Mouse (Mus musculus) retina, adult 2 months (tissue): ENCODE measurements around the gene Retreg3.
A peak's percentile ranks its signal among the peaks of the same experiment; 100 is the strongest.

ENCODE experiments used
- DNase-seq: peaks from one replicate; pipeline ENCODE4 v3.0.0-alpha.2; 2012; ENCODE audit warnings: low read depth, low spot score

The Retreg3 gene

DNA sequence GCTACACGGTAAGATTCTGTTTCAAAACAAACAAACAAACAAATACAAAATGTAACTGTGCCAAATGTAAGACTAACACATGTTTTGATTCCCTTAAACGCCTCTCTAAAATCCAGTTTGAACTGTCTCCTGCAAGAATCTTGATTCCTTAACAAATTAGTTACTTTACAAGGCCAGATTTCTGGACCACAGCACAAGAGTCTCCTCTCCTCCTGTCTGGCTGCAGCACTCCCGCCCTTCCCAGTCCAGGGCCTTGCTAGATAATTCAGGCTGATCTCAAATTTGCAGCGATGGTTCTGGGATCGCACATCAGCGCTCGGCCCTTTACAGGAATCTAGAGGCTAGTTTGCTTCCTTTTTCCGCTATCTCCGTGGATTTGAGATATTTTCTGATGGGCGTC is 38.0 kb downstream of the Retreg3 start:
- DNase-seq, result no peak

DNA sequence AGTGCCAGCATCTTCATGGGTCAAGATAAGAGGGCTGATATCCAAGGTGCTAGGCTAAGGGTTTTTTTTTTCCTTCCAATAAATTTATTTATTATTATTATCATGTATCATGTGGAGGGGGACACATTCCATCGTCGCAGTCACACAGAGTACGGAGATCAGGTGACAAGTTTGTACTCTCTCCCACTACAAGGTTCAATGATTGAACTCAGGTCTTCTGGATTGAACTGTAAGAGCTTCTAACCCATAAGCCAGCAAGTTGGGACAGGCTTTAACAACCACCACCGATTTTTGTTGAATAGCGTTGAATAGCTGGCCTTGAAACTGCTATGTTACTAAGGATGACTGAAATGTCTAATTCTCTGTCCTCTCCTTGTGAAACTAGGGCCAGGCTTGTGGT is 39.3 kb downstream of the Retreg3 start:
- no peak for DNase-seq

- no peak for DNase-seq
These were observed 39.9 kb downstream of the Retreg3 start for GRCm38 (mm10) chr11:101079746-101080145.

GRCm38 (mm10) chr11:101078121-101078520 is 41.6 kb downstream of the Retreg3 start, which contains the start of gene Hsd17b1:
Hsd17b1 (plus strand) TSS chr11:101078411.
- DNase-seq, result no peak

GRCm38 (mm10) chr11:101071810-101072428 is 47.8 kb downstream of the Retreg3 start:
- DNase-seq, result no peak

DNA sequence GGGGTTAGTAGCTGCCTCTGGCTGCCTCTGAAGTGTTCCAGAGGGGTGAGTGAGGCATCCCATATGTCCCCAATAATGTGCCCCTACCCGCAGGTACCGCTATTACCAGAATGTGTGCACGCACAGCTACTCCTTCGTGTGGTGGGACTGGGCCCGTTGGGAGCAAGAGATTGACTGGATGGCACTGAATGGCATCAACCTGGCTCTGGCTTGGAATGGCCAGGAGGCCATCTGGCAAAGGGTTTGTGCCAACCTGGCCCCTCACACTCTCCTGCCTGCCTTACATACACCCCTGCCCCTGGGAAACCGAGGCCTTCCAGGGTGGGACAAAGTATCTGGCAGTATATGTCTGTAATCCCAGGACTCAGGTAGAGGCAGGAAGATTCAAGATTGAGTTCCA is 48.7 kb downstream of the Retreg3 start:
- no peak for DNase-seq

DNA sequence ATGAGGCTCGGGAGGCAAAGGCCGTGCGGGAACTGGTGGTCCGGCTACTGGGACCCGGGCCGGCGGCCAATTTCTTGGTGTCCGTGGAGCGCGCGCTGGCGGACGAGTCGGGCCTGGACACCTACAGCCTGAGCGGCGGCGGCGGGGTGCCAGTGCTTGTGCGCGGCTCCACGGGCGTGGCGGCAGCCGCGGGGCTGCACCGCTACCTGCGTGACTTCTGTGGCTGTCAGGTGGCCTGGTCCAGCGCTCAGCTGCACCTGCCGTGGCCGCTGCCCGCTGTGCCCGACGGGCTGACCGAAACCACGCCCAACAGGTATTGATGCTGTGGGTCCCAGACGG is 49.5 kb downstream of the Retreg3 start:
- no peak for DNase-seq

DNA sequence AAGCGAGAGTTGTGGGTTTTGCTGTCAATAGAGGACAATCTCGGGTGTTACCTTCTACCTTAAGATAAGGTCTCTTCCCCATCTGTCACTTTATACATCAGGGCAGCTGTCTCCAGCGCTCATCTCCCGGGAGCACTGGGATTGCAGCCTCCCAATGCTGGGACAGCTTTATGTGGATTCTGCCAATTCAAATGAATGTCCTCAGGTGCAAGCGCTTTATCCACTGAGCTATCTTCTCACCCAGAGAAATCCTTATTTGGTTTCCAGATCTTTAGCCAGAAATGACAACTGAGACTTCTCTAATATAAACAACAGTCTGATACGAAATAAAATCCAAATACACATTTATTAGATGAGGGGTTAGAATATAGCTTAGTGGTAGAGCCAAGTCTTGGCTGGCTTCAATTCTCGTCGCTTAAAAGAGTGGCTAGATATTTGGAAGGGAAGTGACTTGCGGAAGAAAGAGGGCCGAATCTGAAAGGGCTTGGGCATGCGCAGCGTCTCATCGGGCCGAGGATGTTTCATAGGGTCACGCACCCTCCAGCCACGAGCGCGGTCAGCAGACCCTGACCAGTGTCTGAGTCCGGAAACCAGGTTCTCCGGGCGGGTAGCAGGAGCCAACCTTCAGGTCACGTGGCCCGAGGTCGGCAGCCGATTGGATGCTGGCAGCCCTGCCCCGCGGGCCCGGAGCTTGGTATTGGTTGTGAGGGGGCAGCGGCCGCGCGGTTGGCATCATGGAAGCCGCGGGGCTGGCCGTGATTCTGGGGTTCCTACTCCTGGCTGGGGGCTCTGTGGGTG is 50.1 kb downstream of the Retreg3 start, which contains the start of gene Naglu:
Gene Naglu, plus strand, starts transcription at position 622 of the 798 bp plus-strand sequence.
- DNase-seq, result peak; percentile 76

DNA sequence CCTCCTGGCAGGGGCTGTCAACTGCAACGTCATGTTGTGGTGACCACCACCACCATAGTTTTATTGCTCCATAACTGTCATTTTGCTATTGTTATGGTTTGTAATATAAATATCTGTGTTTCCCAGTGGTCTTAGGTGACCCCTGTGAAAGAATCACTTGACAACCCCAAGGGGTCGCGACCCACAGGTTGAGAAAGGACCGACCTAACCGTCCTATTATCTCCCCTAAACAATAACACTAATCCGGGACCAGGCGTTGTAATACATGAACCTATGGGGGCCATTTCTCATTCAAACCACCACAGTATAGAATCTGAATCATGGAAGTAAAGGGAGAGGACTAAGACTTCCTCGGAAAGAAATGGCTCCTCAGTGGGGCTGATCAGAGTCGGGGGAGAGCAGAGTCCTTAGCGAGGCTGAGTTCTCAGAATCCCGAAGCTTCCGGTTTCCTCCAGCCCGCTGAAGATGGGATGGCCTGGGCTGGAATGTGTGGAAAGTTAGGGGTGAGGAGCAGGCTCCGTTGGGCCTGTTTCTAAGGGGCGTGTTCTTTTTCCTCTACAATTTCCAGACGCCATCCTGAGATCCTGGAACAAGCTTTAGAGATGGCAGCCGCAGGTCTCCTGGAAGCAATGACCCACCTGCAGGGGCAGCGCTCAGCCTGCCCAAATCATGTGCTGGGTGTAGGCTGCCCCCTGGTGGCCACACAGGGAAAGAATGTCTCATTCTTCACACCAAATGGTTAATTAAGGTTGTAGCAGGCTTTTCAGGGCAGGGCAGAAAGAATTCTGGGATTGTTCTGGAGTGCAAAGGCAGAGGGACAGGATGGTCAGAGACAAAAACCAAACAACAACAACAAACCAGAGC is 52.9 kb downstream of the Retreg3 start:
- no peak for DNase-seq

DNA sequence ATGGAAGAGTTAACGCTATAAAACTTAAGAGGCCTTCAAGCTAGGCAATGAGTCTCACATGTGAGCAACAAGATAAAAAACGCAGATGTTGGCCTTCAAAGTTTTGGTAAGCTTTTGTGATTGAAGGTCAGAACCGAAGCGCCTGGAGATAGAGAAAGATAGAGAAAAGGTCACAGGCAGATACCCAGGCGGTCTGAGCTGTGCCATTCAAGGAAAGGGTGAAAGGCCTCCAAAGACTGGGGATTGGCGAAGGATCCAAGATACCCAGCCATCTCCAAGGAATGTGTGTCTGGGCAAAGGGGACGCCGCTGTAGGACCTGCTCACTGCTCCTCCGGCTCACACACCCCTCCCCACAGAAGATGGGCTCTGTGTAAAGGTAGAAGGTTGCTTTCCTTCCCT is 54.7 kb downstream of the Retreg3 start:
- no peak for DNase-seq

- no peak for DNase-seq
These were observed 55.2 kb downstream of the Retreg3 start for GRCm38 (mm10) chr11:101064462-101064861.

- DNase-seq, result no peak
These were observed 55.9 kb downstream of the Retreg3 start for GRCm38 (mm10) chr11:101063676-101064327.

DNA sequence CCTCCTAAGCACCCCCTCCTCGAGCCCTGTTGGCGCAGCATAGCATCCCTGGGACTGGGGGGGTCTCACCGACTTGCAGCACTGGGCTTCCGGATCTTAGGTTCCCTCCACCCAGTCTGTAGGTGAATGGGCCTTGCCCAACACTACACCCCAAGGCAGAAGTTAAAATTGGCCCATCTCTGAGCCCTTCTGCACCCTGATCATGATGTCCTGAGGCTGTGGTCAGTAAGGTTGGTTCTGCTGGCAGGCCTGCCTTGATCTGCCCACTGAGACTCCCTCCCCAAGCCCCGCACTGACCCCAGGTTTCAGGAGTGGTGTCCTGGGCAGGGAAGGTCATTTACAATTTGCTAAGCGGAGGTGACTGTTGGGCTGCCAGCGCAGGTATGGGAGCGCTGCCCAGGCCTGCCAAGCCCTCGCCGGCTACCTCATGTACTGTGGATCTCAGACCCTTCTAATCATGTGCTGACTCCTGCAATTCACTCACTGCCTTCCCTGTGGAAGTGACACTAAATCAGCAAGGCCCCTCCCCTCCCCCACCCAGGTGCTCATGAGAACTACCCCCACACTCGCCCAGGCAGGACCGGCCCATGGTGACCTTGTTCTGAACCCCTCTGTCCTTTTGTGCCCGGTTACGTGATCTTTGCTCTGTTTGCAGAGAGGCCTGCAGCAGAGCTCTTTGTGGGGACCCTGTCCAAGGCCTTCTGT is 56.6 kb downstream of the Retreg3 start:
- DNase-seq, result no peak

DNA sequence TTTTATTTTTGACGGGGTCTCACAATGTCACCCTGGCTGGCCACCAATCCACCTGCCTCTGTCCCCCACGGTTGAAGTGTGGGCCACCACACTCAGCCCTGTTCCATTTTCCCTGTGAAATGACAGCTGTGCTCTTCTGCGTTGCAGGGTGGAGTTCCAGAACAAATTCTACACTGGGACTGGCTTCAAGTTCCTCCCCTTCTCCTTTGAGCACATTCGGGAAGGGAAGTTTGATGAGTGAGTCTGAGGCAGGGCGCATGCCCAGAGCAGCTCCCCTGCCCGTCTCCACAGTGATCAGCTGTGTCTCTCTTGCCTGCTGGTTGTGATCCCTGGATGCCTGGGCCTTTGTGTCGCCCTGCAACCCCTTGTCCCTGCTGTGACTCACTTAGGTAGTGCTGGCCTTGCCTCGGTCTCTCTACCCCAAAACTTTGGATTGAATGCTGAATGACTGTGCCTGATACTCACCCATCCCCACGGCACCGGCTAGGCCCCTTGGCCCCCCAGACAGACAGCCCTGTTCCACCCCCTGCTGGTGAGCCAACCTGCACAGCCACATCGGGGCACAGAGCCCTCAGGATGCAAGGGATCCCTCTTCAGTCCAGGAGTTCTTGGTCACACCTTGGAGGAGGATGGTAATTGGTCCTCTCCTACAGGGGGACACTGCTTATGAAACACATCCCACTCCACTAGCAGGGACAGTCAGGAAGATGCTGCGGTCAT is 57.4 kb downstream of the Retreg3 start:
- no peak for DNase-seq

- no peak for DNase-seq
These were observed 58.6 kb downstream of the Retreg3 start for GRCm38 (mm10) chr11:101061049-101061448.

DNA sequence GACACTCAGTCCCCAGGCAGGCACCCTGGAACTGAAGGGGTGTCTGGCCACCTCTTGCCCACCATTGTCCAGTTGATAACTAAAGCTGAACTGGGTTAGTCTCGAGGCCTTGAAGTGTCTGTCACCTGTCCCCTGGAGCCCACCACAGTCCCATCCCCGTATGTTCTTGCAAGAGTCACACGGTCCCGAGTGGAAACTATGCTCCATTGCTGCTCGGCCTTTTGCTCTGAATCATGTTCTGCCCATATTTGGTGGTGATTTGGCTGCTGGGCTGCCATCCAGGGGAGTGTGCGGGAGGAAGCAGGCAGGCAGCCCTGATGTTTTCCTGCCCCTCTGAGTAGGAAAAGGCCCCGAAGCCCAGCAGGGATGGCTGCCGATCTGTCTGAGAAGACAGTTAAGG is 59.6 kb downstream of the Retreg3 start:
- no peak for DNase-seq

- DNase-seq, result no peak
These were observed 60.2 kb downstream of the Retreg3 start for GRCm38 (mm10) chr11:101059473-101059872.

DNA sequence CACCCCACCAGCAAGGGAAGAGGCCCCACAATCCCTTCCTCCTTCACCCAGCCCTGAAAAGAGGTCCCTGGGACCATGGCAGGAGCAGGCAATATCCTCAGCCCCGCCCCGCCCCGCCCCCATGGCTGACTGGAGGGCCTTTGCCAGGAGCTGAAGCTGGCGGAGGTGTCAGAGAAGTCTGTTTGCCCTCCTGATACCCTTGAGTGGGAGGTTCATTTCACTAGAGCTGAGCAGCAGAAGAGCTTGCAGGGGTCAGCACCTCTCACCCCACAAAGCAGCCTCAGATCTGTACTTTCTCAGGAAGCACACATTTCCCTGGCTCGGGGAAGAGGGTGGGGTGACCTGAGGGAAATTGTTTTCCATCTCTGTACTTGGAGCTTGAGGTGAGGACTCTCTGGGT is 61.0 kb downstream of the Retreg3 start:
- no peak for DNase-seq

DNA sequence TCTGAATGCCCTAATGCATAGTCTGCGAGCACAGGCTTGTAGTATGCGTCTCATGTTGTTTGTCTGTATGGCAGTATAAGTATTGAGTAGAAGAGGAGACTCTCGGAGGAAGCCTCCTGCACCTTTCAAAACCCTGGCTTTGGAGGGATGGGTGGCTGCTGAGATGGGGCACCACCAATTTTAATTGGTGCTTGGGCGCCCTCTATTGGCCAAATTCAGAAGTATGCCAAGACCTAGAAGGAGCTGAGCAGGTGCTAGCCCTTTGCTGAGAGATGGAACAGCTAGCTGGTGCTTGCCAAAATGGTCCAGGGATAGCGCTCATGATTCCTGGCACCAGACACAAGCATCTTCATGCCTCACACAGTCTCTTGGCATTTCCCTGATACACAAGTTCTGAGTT is 61.8 kb downstream of the Retreg3 start:
- peak; percentile 57 for DNase-seq

GRCm38 (mm10) chr11:101056885-101057284 is 62.8 kb downstream of the Retreg3 start:
- no peak for DNase-seq
